Mouse (Mus musculus) lung, postnatal 0 days (tissue): ENCODE data around the gene Lrguk. TPM values are rescaled to one million over a fixed set of nuclear protein-coding genes. Genes with fewer than 3 reads are reported as not detected.

Experiments used
- ATAC-seq: fragments of 200-750 bp; cut with Nextera tagmentation; 2 replicates; pipeline ENCODE4 v1.8.0; 2017; ENCODE audit warnings: moderate library complexity
- DNase-seq: peaks from one replicate; pipeline ENCODE4 v3.0.0-alpha.2; 2016; ENCODE audit warnings: low spot score
- H3K27ac ChIP-seq: fragments of 300-500 bp; sonication (generic); 2 replicates; pipeline ENCODE4 v1.5.1; 2014; ENCODE audit warnings: antibody characterized with exemption, mild to moderate bottlenecking, low read length, mixed read lengths
- H3K27me3 ChIP-seq: fragments of 300-500 bp; sonication (generic); replicated peaks from 2 replicates; pipeline ENCODE4 v1.6.1; 2014; ENCODE audit warnings: low read length, mixed read lengths; ENCODE audit not compliant: insufficient read depth
- H3K36me3 ChIP-seq: fragments of 300-500 bp; sonication (generic); 2 replicates; pipeline ENCODE4 v1.6.1; 2014; ENCODE audit warnings: low read length, mixed read lengths; ENCODE audit not compliant: insufficient read depth
- H3K4me1 ChIP-seq: fragments of 300-500 bp; sonication (generic); 2 replicates; pipeline ENCODE4 v1.6.1; 2014; ENCODE audit warnings: antibody characterized with exemption, low read depth, low read length, mixed read lengths; ENCODE audit not compliant: insufficient read depth
- H3K4me2 ChIP-seq: fragments of 300-500 bp; sonication (generic); replicated peaks from 2 replicates; pipeline ENCODE4 v1.6.1; 2014; ENCODE audit warnings: low read depth, mild to moderate bottlenecking, low read length, moderate library complexity, mixed read lengths
- H3K4me3 ChIP-seq: fragments of 300-500 bp; sonication (generic); 2 replicates; pipeline ENCODE4 v1.5.1; 2014; ENCODE audit warnings: low read depth, low read length
- H3K9ac ChIP-seq: fragments of 300-500 bp; sonication (generic); replicated peaks from 2 replicates; pipeline ENCODE4 v1.6.1; 2014; ENCODE audit warnings: low read depth, mild to moderate bottlenecking
- H3K9me3 ChIP-seq: fragments of 300-500 bp; sonication (generic); 2 replicates; pipeline ENCODE4 v1.6.1; 2016; ENCODE audit warnings: low read length, mixed read lengths
- CTCF ChIP-seq: IDR thresholded peaks from 2 replicates; pipeline ENCODE4 v1.5.1; 2016; ENCODE audit warnings: antibody characterized with exemption, mild to moderate bottlenecking
- EP300 ChIP-seq: IDR thresholded peaks from 2 replicates; pipeline ENCODE4 v1.6.1; 2016; ENCODE audit warnings: antibody characterized with exemption, mild to moderate bottlenecking, control low read depth
- WGBS: fragments of 180-500 bp; shearing (Covaris S2); extraction: QIAGEN DNeasy Blood & Tissue Kit; methylation state at CpG from one replicate; pipeline ENCODE4 v1.1.7; 2014; 5-methylcytosine and 5-hydroxymethylcytosine counted together
- polyA plus RNA-seq: library from polyadenylated mRNA; unstranded; fragments of >200 nt; fragmentation: Nextera tagmentation; extraction: Ambion mirVana; gene quantifications from 2 replicates; pipeline ENCODE4 v1.2.1, GENCODE M21; 2015

Lrguk gene
- polyA plus RNA-seq, 1 experiment from 2014 or later = 3.6 TPM

DNA sequence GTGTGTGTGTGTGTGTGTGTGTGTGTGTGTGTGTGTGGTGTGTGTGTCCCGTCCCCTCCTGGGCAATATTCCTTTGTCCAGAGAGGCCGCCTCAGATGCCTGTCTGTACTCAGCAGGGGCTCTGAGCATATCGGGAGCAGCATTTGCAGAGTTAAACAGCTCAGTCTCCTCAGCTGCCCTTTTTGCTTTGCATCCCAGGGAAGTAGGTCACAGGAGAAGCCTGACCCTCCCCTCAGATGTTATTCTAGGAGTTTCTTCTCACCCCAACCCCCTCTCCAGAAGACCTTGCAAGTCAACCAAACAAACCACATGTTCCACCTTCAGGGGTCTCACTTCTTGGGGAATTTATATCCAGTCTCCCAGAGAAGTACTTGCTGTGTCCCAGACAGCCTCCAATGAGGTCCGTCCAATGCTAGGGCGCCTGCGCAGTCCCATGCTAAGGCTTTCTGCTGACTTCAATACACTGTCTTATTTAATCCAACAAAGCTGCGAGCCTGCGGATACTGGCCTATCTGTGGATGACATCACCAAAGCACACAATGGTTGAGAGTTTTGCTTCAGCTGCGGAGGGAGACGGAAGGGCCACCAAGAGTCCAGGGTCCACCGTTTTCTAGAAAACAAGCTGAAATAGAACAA is 17.4 kb downstream of the Lrguk start:
- 64% methylated on average over 11 of the region's 11 CpGs for WGBS

GRCm38 (mm10) chr6:34049433-34049832 is 20.2 kb downstream of the Lrguk start:
- 71% methylated on average over 2 of the region's 2 CpGs for WGBS
- TF ChIP-seq EP300 (no peak), CTCF (no peak)
- H3K4me2 ChIP-seq = no peak overlapping the region
- ATAC-seq (no peak), DNase-seq (no peak)
- no peaks in the 10 kb centered on the region for H3K9me3 ChIP-seq
- H3K4me1 ChIP-seq = no peaks in the 10 kb centered on the region
- H3K4me3 ChIP-seq = no peak overlapping the region
- H3K36me3 ChIP-seq = no peaks in the 10 kb centered on the region
- H3K27ac ChIP-seq = no peak overlapping the region
- no peaks in the 10 kb centered on the region for H3K27me3 ChIP-seq
- H3K9ac ChIP-seq = no peak overlapping the region

More for the DNA sequence above, 17.4 kb downstream of the Lrguk start:
- Histone ChIP-seq H3K27me3 (no peaks in the 10 kb centered on the region), H3K9ac (no peak overlapping the region), H3K36me3 (no peaks in the 10 kb centered on the region), H3K9me3 (no peaks in the 10 kb centered on the region), H3K4me3 (no peak overlapping the region), H3K27ac (no peak overlapping the region), H3K4me2 (no peak overlapping the region), H3K4me1 (no peaks in the 10 kb centered on the region)
- TF ChIP-seq EP300 (no peak), CTCF (no peak)
- DNase-seq = no peak
- no peak for ATAC-seq

GRCm38 (mm10) chr6:34059741-34060140 is 30.5 kb downstream of the Lrguk start:
- Histone ChIP-seq H3K4me1 (no peaks in the 10 kb centered on the region), H3K27me3 (no peaks in the 10 kb centered on the region), H3K4me2 (no peak overlapping the region), H3K9ac (no peak overlapping the region), H3K4me3 (no peak overlapping the region), H3K9me3 (no peaks in the 10 kb centered on the region), H3K36me3 (no peaks in the 10 kb centered on the region), H3K27ac (no peak overlapping the region)
- WGBS = 80% methylated on average over 6 of the region's 6 CpGs
- ATAC-seq = no peak
- no peak for TF ChIP-seq EP300
- no peak for TF ChIP-seq CTCF
- DNase-seq = no peak

GRCm38 (mm10) chr6:34066790-34067189 is 37.5 kb downstream of the Lrguk start:
- Histone ChIP-seq H3K27ac (no peak overlapping the region), H3K27me3 (no peaks in the 10 kb centered on the region), H3K9me3 (no peaks in the 10 kb centered on the region), H3K36me3 (no peaks in the 10 kb centered on the region), H3K4me2 (no peak overlapping the region), H3K9ac (no peak overlapping the region), H3K4me1 (no peaks in the 10 kb centered on the region), H3K4me3 (no peak overlapping the region)
- DNase-seq (no peak), ATAC-seq (no peak)
- 86% methylated on average over 7 of the region's 7 CpGs for WGBS
- TF ChIP-seq CTCF (no peak), EP300 (no peak)

DNA sequence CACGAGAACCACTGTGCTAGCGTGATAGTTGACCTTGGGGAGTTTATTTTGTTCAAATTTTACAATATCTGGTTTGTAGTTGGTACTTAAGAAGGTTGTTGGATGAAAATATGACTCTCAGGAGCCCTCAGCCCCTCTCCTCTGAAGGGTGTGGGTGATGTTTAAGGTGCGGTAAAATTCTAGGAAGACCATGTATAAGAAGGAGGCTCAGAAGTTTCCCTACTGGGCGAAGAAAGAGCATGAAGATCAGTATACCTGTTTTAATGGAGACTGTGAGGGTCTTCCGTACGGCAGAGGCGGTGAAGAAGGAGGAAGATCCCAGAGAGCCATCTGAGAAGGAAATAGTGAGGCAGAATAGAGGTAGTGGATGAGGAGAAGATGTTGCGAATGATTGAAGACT is 38.0 kb downstream of the Lrguk start:
- Histone ChIP-seq H3K4me1 (no peaks in the 10 kb centered on the region), H3K27ac (no peak overlapping the region), H3K27me3 (no peaks in the 10 kb centered on the region), H3K4me2 (no peak overlapping the region), H3K9ac (no peak overlapping the region), H3K36me3 (no peaks in the 10 kb centered on the region), H3K9me3 (no peaks in the 10 kb centered on the region), H3K4me3 (no peak overlapping the region)
- WGBS = 89% methylated on average over 8 of the region's 8 CpGs
- no peak for DNase-seq
- no peak for TF ChIP-seq CTCF
- no peak for TF ChIP-seq EP300
- no peak for ATAC-seq

- H3K9ac ChIP-seq = no peak overlapping the region
- H3K36me3 ChIP-seq = no peaks in the 10 kb centered on the region
- H3K4me3 ChIP-seq = no peak overlapping the region
- no peaks in the 10 kb centered on the region for H3K9me3 ChIP-seq
- TF ChIP-seq CTCF = no peak
- H3K4me1 ChIP-seq = no peaks in the 10 kb centered on the region
- no peaks in the 10 kb centered on the region for H3K27me3 ChIP-seq
- WGBS = 43% methylated on average over 5 of the region's 5 CpGs
- no peak overlapping the region for H3K4me2 ChIP-seq
- no peak overlapping the region for H3K27ac ChIP-seq
- no peak for DNase-seq
- no peak for ATAC-seq
Measured at GRCm38 (mm10) chr6:34071936-34072335, 42.7 kb downstream of the Lrguk start.

DNA sequence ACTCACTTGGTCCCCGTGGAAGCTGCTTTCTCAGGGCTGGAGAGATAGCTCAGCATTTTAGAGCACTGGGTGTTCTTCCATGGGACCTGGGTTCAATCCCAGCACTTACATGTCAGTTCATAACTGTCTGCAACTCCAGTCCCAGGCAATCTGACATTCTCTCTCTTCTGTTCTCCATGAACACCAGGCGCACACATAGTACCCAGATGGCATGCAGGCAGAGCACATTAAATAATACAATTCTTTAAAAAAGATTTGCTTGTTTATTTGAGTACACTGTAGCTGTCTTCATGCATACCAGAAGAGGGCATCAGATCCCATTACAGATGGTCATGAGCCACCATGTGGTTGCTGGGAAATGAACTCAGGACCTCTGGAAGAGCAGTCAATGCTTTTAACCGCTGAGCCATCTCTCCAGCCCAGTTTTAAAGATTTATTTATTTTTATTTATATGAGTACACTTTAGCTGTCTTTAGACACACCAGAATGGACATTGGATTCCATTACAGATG is 44.7 kb downstream of the Lrguk start:
- WGBS = 86% methylated on average over 3 of the region's 3 CpGs
- no peak overlapping the region for H3K9ac ChIP-seq
- no peaks in the 10 kb centered on the region for H3K27me3 ChIP-seq
- no peaks in the 10 kb centered on the region for H3K4me1 ChIP-seq
- no peak overlapping the region for H3K4me2 ChIP-seq
- H3K9me3 ChIP-seq = no peaks in the 10 kb centered on the region
- TF ChIP-seq CTCF (peak; percentile 12; the same call in 1 of the 2 replicates), EP300 (no peak)
- DNase-seq (no peak), ATAC-seq (no peak)
- no peaks in the 10 kb centered on the region for H3K36me3 ChIP-seq
- no peak overlapping the region for H3K4me3 ChIP-seq
- H3K27ac ChIP-seq = no peak overlapping the region
